Mouse (Mus musculus) megakaryocyte, embryonic 14.5 days (primary cell): ENCODE measurements around the gene Cd151. TPM values are rescaled to one million over a fixed set of nuclear protein-coding genes. Genes with fewer than 3 reads are reported as not detected.

ENCODE experiments used
- H3K27me3 ChIP-seq: replicated peaks from 2 replicates; pipeline ENCODE3; 2012; ENCODE audit warnings: inconsistent platforms
- H3K36me3 ChIP-seq: replicated peaks from 2 replicates; pipeline ENCODE3; 2012; ENCODE audit warnings: low read length, inconsistent platforms, mixed read lengths
- H3K4me1 ChIP-seq: 2 replicates; pipeline ENCODE4 v1.6.1; 2012; ENCODE audit warnings: inconsistent platforms
- H3K4me3 ChIP-seq: replicated peaks from 2 replicates; pipeline ENCODE3; 2012; ENCODE audit warnings: moderate library complexity, mild to moderate bottlenecking, inconsistent platforms
- H3K9me3 ChIP-seq: 2 replicates; pipeline ENCODE4 v1.6.1; 2012; ENCODE audit warnings: inconsistent platforms
- FLI1 ChIP-seq: IDR thresholded peaks from 2 replicates; pipeline ENCODE4 v1.6.1; 2012; ENCODE audit warnings: low read length, inconsistent platforms, mixed read lengths
- GATA1 ChIP-seq: IDR thresholded peaks from 3 replicates; pipeline ENCODE4 v1.6.1; 2012; ENCODE audit warnings: mixed read lengths, low read length, inconsistent platforms, borderline replicate concordance
- polyA plus RNA-seq: library from polyadenylated mRNA; stranded (reverse); fragments of >175 nt; gene quantifications from 2 replicates; pipeline ENCODE4 v1.2.3, GENCODE M21; 2012; ENCODE audit warnings: low replicate concordance; ENCODE audit not compliant: insufficient read depth

Gene Cd151
- polyA plus RNA-seq = 56.1 and 168 TPM in 2 replicates

DNA sequence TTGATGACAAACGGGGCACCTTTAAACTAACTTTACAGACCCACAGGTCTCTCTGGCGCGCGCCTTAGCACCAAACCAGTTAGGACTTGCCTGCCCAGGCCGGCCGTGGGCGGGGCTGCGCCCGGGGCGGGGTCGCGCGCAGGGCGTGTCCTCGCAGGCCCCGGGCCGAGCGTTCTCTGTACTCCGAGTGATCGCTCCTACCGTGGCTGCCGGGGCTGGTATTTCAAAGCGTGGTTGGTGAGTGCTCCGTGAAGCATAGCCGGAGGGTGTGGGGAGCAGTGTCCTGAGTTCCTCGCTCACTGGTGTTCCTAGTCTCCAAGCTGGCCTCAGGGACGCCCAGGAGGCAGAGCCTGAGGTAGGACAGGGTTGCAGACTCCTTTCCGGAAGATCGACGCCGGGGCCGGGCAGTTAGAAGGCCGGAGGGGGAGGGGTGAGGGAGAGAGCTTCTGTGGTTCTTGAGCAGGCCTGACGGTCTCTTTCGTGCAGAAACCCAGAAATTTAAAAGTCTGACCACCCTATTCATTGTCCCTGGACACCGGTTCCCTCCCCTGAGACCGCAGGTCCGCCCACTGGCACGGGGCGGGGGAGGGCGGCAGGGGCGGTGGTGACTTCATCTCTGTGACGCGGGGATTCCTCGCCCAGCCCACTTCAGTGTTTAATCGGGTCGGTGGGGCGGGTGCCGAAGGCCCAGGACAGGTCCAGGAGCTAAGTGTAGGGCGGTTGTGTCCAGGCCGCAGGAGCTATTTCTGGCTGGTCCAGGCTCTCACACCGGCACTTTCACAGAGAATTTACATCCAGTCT lies at the start of gene Cd151:
Cd151 (plus strand) TSS at position 163 of the 801 bp plus-strand sequence.
- peaks cover 92% of the 10 kb centered on the region for H3K4me1 ChIP-seq

GRCm38 (mm10) chr7:141417731-141418681 lies 49.2 kb upstream of the Cd151 start:
- no peak for TF ChIP-seq GATA1
- no peak for TF ChIP-seq FLI1
- no peaks in the 10 kb centered on the region for H3K27me3 ChIP-seq
- H3K9me3 ChIP-seq = no peaks in the 10 kb centered on the region
- H3K4me3 ChIP-seq = no peak overlapping the region
- H3K36me3 ChIP-seq = no peaks in the 10 kb centered on the region
- H3K4me1 ChIP-seq = peaks cover 33% of the 10 kb centered on the region

More for the DNA sequence above, at the start of gene Cd151:
- Histone ChIP-seq H3K36me3 (peaks cover 51% of the 10 kb centered on the region), H3K9me3 (no peaks in the 10 kb centered on the region), H3K4me3 (peak within 1 kb of the TSS; percentile 99), H3K27me3 (peaks cover 5% of the 10 kb centered on the region)
- TF ChIP-seq FLI1 = no peak
- TF ChIP-seq GATA1 = no peak

GRCm38 (mm10) chr7:141418970-141419369 lies 48.2 kb upstream of the Cd151 start:
- H3K4me1 ChIP-seq = peaks cover 33% of the 10 kb centered on the region
- no peaks in the 10 kb centered on the region for H3K36me3 ChIP-seq
- no peaks in the 10 kb centered on the region for H3K9me3 ChIP-seq
- peaks cover 4% of the 10 kb centered on the region for H3K27me3 ChIP-seq
- TF ChIP-seq GATA1 (no peak), FLI1 (no peak)
- no peak overlapping the region for H3K4me3 ChIP-seq

DNA sequence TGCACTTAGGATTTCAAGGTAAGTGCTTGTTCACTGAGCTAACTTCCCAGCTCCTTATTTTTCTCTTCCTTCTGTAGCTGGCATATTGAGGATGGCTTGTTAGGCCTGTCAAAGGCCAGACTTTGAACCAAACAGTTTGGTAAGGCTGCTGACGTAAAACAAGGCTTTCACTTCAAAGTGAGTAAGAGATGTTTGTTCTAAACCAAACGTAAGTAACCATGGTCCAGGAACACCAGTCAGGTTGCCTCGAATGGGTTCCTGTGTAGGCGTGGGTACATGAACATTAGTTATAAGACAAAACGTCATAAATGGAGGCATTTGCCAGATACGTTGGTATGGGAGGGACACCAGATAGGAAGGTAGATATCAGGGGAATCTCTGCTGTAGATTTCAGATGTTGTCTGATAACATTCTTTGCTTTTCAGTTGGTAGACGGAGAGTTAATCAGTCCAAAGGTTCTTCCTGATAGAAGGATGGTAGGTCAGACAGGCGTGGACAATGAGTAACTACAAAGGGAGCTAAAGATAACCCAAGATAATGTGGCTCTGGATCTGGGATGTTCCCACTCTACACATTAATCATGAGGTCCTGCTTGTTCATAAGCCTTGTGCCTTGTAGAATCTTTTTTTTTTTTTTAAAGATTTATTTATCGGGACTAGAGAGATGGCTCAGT lies 47.0 kb upstream of the Cd151 start:
- H3K4me1 ChIP-seq = peaks cover 25% of the 10 kb centered on the region
- peaks cover 7% of the 10 kb centered on the region for H3K27me3 ChIP-seq
- no peaks in the 10 kb centered on the region for H3K36me3 ChIP-seq
- TF ChIP-seq FLI1 (no peak), GATA1 (no peak)
- no peaks in the 10 kb centered on the region for H3K9me3 ChIP-seq
- H3K4me3 ChIP-seq = no peak overlapping the region

DNA sequence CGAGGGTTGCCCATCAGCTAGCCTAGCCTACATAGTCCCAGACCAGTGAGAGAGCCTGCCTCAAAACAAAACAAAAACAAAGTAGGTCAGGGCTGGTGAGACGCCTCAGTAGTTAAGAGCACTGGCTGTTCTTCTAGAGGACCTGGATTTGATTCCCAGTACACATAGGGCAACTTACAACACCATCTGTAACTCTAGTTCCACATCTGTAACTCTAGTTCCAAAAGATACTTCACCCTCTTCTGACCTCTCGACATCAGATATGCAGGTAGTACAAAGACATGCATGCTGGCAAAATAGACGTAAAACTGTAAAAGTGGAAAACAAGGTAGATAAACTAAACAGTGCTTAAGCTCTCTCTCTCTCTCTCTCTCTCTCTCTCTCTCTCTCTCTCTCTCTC lies 43.4 kb upstream of the Cd151 start:
- peaks cover 15% of the 10 kb centered on the region for H3K27me3 ChIP-seq
- no peak overlapping the region for H3K4me3 ChIP-seq
- H3K9me3 ChIP-seq = no peaks in the 10 kb centered on the region
- no peaks in the 10 kb centered on the region for H3K36me3 ChIP-seq
- no peak for TF ChIP-seq GATA1
- no peak for TF ChIP-seq FLI1
- H3K4me1 ChIP-seq = peaks cover 38% of the 10 kb centered on the region

DNA sequence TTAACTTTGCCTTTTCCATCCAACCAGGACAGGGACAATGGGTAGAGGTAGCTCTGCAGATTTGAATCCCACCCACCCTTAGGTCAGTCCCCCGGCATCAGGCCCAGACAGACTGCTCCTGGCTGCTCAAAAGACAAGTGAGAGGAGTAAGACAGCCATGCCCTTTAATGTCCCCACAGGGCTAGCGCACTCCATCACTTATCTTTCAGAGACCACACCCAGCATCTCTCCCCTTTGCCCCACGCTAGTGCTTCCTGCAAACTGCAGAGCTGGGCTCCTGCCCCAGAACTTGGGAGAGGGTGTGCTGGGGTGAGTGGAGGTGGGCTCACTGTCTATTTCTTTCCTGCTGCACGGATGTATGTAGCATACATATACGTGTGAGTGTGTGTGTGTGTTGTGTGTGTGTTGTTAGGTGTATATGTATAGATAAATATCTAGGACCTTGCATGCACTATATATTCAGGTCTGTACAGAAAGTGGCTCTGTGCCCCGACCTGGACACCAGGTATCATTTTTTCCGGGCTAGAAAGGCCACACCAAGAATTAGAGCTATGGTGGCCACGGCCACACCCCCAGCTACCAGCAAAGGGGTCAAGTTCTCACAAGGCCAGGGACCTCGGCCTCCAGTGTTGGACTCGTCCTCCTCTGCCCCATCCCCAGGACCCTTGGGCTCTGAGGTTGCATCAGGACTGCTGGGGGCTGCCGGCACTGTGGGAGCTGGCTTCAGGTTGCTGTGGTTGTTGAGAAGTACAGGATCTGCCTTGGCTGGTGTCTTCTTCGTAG lies 40.1 kb upstream of the Cd151 start:
- Histone ChIP-seq H3K9me3 (no peaks in the 10 kb centered on the region), H3K36me3 (peaks cover 24% of the 10 kb centered on the region), H3K4me1 (peaks cover 42% of the 10 kb centered on the region), H3K4me3 (no peak overlapping the region), H3K27me3 (peaks cover 15% of the 10 kb centered on the region)
- no peak for TF ChIP-seq FLI1
- TF ChIP-seq GATA1 = no peak

- Histone ChIP-seq H3K4me1 (peaks cover 54% of the 10 kb centered on the region), H3K27me3 (peaks cover 11% of the 10 kb centered on the region)
These were observed 38.5 kb upstream of the Cd151 start for GRCm38 (mm10) chr7:141428701-141429100.

DNA sequence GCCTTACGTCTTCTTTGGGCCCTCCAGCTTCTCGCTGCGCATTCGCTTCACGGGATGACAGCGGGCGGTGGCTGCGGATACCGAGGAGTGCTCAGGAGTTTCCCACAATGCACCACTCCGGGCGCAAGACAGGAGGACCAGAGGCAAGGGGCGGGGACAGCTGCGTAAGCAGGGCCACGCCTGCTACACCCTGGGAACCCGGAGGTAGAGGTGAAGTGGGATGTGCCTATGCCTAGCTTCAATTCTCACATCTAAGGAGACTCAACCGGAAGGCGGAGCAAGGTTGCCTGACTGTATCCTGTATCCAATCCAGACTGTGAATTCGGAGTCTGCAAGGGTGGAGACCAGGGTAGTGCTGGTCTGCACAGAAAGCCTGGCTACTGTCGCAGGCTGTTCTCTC lies 37.9 kb upstream of the Cd151 start, which contains the start of gene Cend1:
Cend1 (minus strand) TSS at position 182 of the 400 bp plus-strand sequence.
- Histone ChIP-seq H3K4me1 (peaks cover 60% of the 10 kb centered on the region), H3K27me3 (peaks cover 11% of the 10 kb centered on the region), H3K36me3 (peaks cover 46% of the 10 kb centered on the region), H3K4me3 (no peak within 1 kb of the TSS), H3K9me3 (no peaks in the 10 kb centered on the region)
- TF ChIP-seq FLI1 (no peak), GATA1 (no peak)

More at GRCm38 (mm10) chr7:141428701-141429100, 38.5 kb upstream of the Cd151 start:
- TF ChIP-seq GATA1 = no peak
- Histone ChIP-seq H3K4me3 (no peak overlapping the region), H3K9me3 (no peaks in the 10 kb centered on the region), H3K36me3 (peaks cover 40% of the 10 kb centered on the region)
